Mouse (Mus musculus) CD4-positive, CD25-positive, alpha-beta regulatory T cell, adult 9 weeks (primary cell): ENCODE results near the gene Hspbap1. TPM values are rescaled to one million over a fixed set of nuclear protein-coding genes. Genes with fewer than 3 reads are reported as not detected.

Experiments used
- polyA plus RNA-seq: library from polyadenylated mRNA; unstranded; fragments of 100-300 nt; shearing (Covaris generic); gene quantifications from one replicate; pipeline ENCODE4 v1.2.1, GENCODE M21; 2017

Gene Hspbap1
- polyA plus RNA-seq: 41.4 TPM

DNA sequence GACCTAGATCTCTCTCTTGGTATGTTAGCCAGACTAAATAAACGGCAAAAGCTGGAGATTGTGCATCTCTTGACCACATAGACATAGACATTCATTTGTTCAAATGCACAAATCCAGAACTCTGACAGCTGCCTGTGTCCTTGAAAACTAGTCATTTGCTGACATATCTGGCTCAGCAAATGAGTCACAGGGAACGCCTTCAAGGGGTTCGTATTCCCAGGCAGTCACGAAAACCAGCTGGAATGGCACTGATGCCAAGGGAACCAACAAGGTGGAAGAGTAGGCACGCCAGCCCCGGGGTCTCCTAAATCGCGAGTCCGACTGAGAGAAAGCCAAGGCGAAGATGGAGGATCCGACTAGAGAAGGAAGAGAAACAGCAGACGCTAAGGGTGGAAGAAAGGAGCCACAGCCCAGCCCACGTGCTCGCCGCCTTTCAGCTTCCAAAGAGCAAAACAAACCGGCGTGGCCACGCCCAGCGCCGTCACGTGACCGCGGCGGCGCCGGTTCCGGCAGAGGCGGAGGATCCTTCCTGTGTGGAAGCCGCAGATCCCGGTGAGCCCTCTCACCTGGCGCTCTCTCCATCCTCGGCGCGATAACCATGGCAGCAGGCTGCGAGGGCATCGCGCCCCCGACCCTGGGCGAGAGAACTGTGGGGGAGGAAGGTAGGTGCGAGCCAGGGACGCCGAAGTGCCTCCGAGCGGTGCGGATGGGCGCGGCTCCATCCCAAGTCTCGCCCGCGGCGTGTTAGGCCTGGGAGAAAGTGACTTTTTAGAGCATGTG, at the start of gene Hspbap1:
Hspbap1 (plus strand) TSS at position 498 of the 780 bp plus-strand sequence.

DNA sequence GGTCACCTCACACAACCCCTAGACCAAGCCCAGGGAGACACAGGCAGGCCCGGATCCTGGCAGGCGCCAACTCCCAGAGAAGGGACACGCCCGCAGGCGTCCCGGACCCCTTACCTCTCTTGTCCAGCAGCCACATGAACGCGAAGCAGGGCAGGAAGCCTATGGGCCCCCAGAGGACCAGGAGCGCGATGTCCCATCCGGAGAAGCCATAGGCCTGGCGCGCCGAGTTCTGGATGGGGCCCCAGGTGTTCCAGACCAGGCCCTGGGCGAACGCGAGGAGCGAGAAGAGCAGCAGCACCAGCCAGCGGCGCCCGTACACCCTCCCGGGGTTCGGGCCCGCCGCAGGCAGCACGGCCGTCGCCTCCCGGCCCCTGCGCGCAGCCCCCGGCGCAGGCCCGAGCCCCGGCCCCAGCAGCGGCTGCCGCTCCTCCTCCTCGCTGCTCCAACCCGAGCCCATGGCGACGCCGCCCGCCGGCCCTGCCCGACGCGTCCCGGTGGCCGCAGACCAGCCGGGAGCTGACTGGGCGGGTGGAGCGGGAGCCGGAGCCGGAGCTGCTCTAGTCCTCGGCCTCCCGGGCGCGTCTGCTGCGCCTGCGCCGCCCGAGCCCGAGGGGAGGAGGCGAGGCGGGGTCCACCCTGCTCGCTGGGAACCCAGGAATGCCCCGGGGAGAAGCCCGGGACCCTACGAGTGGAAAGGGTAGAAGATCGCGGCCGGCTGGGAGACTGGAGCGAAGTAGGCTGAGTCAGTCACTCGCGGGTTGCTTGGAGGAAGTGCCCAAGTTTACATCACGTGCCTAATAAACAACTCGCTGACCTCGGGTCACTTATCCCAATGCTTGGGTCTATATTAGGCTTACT, 1.2 kb upstream of the Hspbap1 start, which contains the start of gene Dirc2:
Dirc2 (minus strand) TSS at position 572 of the 858 bp plus-strand sequence.

DNA sequence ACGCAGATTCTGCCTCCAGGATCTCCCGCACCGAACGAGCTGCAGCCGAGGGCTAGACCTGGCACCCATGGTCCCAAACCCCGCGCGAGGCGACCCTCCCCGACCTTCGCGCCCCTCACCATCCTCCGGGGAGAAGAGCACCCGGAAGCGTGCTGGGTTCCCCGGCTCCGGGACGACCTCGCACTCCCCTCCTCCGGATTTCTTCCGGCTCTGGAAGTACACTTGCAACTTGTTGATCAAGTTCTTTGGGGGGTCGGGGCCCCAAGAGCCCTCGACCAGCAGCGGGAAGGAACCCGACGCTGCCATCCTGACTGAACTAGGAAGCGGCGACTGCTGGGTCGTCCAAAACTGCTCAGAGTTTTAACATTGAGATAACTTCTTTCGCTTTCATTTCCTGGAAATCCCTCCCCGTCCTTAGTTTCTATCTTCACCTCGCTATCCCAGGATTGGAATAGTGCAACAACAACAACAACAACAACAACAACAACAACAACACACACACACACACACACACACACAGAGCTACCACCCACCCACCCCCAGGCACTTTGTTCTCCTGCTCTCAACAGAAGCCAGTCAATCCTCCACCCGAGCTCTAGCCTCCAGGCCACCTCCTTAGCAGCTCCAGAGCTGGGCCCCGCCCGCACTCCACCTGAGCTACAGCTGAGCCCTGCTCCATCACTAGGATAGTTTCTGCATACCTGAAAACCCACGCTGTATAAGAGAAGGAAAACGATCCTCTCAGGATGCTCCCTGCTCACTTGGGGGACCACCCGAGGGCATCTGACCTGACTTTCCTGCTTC, 101.1 kb downstream of the Hspbap1 start, which contains the start of gene Parp14:
Parp14 (minus strand) TSS at position 497 of the 804 bp plus-strand sequence.

Other genes starting within 250 kb of the Hspbap1 start
- gene Sema5b, start 229.2 kb upstream of the Hspbap1 start, polyA plus RNA-seq: not detected
- 1.6 TPM for gene Dirc2, start 1.0 kb upstream of the Hspbap1 start, polyA plus RNA-seq
- gene Parp14, start 101.2 kb downstream of the Hspbap1 start, polyA plus RNA-seq: 112 TPM
- gene Parp9, start 168.1 kb downstream of the Hspbap1 start, polyA plus RNA-seq: 114 TPM
- 92.6 TPM for gene Dtx3l, start 168.8 kb downstream of the Hspbap1 start, polyA plus RNA-seq
- gene Kpna1, start 208.4 kb downstream of the Hspbap1 start, polyA plus RNA-seq: 58.4 TPM